Mouse (Mus musculus) ES-E14 (cell line): Measurements from ENCODE around the gene Svop. TPM values are rescaled to one million over a fixed set of nuclear protein-coding genes. Genes with fewer than 3 reads are reported as not detected.

Source experiments
- DNase-seq: peaks from one replicate; pipeline ENCODE4 v3.0.0-alpha.2; 2013; ENCODE audit warnings: low read depth, low spot score
- H3K27ac ChIP-seq: 2 replicates; pipeline ENCODE4 v1.5.1; 2012; ENCODE audit warnings: low read depth, mild to moderate bottlenecking, low read length, moderate library complexity, mixed read lengths; ENCODE audit not compliant: poor library complexity, insufficient read depth, severe bottlenecking
- H3K36me3 ChIP-seq: 2 replicates; pipeline ENCODE4 v1.6.1; 2012; ENCODE audit warnings: mild to moderate bottlenecking, low read length, moderate library complexity, mixed read lengths; ENCODE audit not compliant: control insufficient read depth, poor library complexity, insufficient read depth, severe bottlenecking
- H3K4me1 ChIP-seq, 2 experiments: fragments of 150-350 bp in 1 of 2; sonication (generic) in 1 of 2; 2 replicates each; pipeline ENCODE4 v1.6.1; 2012; ENCODE audit warnings: low read length in 2 of 2, mild to moderate bottlenecking in 1 of 2, mixed read lengths in 1 of 2; ENCODE audit not compliant: control insufficient read depth in 2 of 2, insufficient read depth in 2 of 2, poor library complexity in 1 of 2
- H3K4me3 ChIP-seq, 2 experiments: fragments of 150-350 bp in 1 of 2; sonication (generic) in 1 of 2; 2 replicates each; pipeline ENCODE4 v1.5.1; 2012; ENCODE audit warnings: low read length in 2 of 2, low read depth in 1 of 2, mild to moderate bottlenecking in 1 of 2, mixed read lengths in 1 of 2; ENCODE audit not compliant: insufficient read depth in 1 of 2, poor library complexity in 1 of 2, severe bottlenecking in 1 of 2
- H3K9ac ChIP-seq: 2 replicates; pipeline ENCODE4 v1.6.1; 2012; ENCODE audit warnings: low read depth, mild to moderate bottlenecking, low read length, mixed read lengths; ENCODE audit not compliant: poor library complexity, insufficient read depth, severe bottlenecking
- H3K9me3 ChIP-seq: fragments of 150-350 bp; sonication (generic); 2 replicates; pipeline ENCODE4 v1.6.1; 2012; ENCODE audit warnings: low read depth, mild to moderate bottlenecking, low read length; ENCODE audit not compliant: control insufficient read depth, insufficient read depth
- CHD2 ChIP-seq: IDR thresholded peaks from 2 replicates; pipeline ENCODE4 v1.6.1; 2014; ENCODE audit warnings: mild to moderate bottlenecking, low read depth, low read length, inconsistent platforms
- HCFC1 ChIP-seq: IDR thresholded peaks from 2 replicates; pipeline ENCODE4 v1.6.1; 2012; ENCODE audit warnings: low read length, inconsistent platforms, borderline replicate concordance; ENCODE audit not compliant: insufficient read depth
- MAFK ChIP-seq: IDR thresholded peaks from 2 replicates; pipeline ENCODE4 v1.6.1; 2014; ENCODE audit warnings: mild to moderate bottlenecking, low read depth, low read length, inconsistent platforms; ENCODE audit not compliant: insufficient read depth
- ZC3H11A ChIP-seq: IDR thresholded peaks from 2 replicates; pipeline ENCODE4 v1.6.1; 2012; ENCODE audit warnings: low read depth, mild to moderate bottlenecking, inconsistent platforms, low read length, borderline replicate concordance
- ZNF384 ChIP-seq: IDR thresholded peaks from 2 replicates; pipeline ENCODE4 v1.6.1; 2012; ENCODE audit warnings: low read depth, low read length, inconsistent platforms
- in situ Hi-C, 2 experiments: fragments of 600-800 bp; cut with MboI; formaldehyde crosslinking; loops; one replicate each; pipeline ENCODE4 v1.15.1; 2025; ENCODE audit warnings: low sequenced_read_pairs in 2 of 2, inconsistent platforms in 1 of 2; ENCODE audit not compliant: unreplicated experiment in 2 of 2
- total RNA-seq: library from RNA; depleted of rRNA; stranded (reverse); fragments of 300-350 nt; gene quantifications from 2 replicates; pipeline ENCODE4 v1.2.3, GENCODE M21; 2012

Svop gene
- total RNA-seq, 1 experiment, result 4.9 TPM

DNA sequence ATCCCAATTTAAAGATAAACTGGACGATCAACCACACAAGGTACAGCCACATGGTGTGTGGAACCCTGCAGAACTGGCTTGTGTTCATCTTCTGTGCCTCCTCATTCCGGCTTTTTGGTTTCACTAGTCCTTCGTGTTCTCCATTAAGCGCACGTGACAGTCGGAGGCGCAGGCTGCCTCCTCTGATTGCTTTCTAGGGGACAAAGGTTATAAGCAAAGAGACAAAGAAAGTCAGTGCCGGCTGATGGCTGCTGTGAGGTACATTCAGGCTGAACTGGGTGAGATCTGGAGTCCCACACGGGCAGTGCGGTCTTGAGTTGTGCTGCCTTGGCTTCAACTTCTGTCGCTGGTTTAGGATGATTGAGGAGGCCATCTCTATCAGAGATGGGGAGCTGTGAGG is 86.8 kb downstream of the Svop start:
- no peaks in the 10 kb centered on the region for H3K36me3 ChIP-seq
- no peak for TF ChIP-seq ZNF384
- no peak for TF ChIP-seq HCFC1
- no peak for TF ChIP-seq ZC3H11A
- no peak for TF ChIP-seq MAFK
- TF ChIP-seq CHD2, result no peak
- no peak for DNase-seq
- in situ Hi-C loops, result no loop called here
- H3K4me3 ChIP-seq, result no peak overlapping the region
- H3K9ac ChIP-seq, result no peak overlapping the region
- no peaks in the 10 kb centered on the region for H3K9me3 ChIP-seq
- peaks cover 0 to 4% of the 10 kb centered on the region in 2 experiments; a peak in 2 of 4 replicates for H3K4me1 ChIP-seq
- H3K27ac ChIP-seq, result no peak overlapping the region

DNA sequence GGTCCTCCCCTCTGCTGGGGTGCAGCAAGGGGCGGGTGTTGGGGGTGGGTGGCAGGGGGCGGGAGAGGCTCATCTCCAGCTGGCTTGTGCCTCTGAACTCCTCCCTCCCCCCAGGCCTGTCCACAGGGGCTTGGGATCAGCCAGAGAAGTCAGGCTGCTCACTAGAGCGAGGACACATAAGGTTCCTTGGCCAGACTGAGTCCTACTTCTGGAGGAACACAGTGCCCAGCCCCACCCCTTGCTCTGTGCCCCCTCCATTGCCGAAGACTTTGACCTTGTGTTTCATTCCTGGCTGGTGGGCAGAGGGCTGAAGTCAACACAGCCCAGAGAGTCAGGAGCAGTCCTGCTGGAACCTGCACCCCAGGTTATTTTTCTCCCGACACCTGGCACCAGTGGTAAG is 87.8 kb downstream of the Svop start, which contains the start of gene Dao:
Gene Dao (plus strand): TSS at position 162 of the 400 bp plus-strand sequence.
- in situ Hi-C loops, result no loop called here
- TF ChIP-seq ZNF384 (no peak), HCFC1 (no peak), ZC3H11A (no peak), MAFK (no peak), CHD2 (no peak)
- Histone ChIP-seq H3K4me3 (no peak within 1 kb of the TSS), H3K9ac (no peak within 1 kb of the TSS), H3K36me3 (no peaks in the 10 kb centered on the region), H3K27ac (no peak within 1 kb of the TSS), H3K9me3 (no peaks in the 10 kb centered on the region), H3K4me1 (peaks cover 0 to 4% of the 10 kb centered on the region in 2 experiments; a peak in 2 of 4 replicates)
- no peak for DNase-seq

DNA sequence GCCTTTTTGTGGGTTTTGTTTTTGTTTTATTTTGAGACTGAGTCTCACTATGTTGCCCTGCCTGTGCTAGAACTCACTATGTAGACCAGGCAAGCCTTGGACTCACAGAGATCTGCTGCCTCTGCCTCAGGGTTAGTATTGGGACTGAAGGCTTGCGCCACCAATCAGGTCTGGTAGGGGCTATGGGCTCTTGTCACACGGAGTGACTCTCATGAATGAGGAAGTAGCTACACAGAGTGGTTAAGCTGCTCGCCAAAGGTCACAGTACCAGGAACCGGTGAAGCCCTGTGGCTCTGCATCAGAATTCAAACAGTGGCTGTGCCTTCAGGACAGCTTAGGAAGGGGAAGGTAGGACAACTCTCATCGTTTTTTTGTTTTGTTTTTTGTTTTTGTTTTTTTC is 92.0 kb downstream of the Svop start:
- Histone ChIP-seq H3K9ac (no peak overlapping the region), H3K9me3 (no peaks in the 10 kb centered on the region), H3K4me1 (peaks cover 0 to 3% of the 10 kb centered on the region in 2 experiments; a peak in 1 of 4 replicates), H3K36me3 (no peaks in the 10 kb centered on the region), H3K4me3 (no peak overlapping the region), H3K27ac (no peak overlapping the region)
- in situ Hi-C loops, result no loop called here
- no peak for DNase-seq
- TF ChIP-seq MAFK (no peak), ZNF384 (no peak), ZC3H11A (no peak), CHD2 (no peak), HCFC1 (no peak)

DNA sequence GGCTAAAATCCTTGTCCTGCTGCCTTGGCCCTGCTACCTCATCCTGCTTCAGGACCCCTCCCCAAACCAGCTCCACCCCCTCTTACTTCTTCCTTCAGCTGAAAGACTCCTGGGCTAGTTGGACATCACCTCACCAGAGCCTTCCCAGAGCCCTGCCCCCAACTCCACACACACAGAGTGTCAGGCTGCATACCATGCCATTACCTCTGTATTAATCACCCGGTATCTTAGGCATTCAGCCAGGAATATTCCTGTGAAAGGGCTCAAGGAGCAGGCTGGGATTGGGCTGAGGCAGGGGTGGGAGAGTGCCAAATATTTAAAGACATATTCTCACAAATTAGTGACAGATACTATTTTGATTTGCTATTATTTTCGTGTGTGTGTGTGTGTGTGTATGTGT is 94.9 kb downstream of the Svop start:
- no peak overlapping the region for H3K27ac ChIP-seq
- peaks cover 4 to 8% of the 10 kb centered on the region in 2 experiments; a peak in 2 of 4 replicates for H3K4me1 ChIP-seq
- H3K9me3 ChIP-seq, result no peaks in the 10 kb centered on the region
- TF ChIP-seq MAFK (no peak), ZC3H11A (no peak), ZNF384 (no peak), CHD2 (no peak), HCFC1 (no peak)
- DNase-seq, result no peak
- no peak overlapping the region for H3K9ac ChIP-seq
- H3K4me3 ChIP-seq, result no peak overlapping the region
- no peaks in the 10 kb centered on the region for H3K36me3 ChIP-seq
- in situ Hi-C loops, result no loop called here
